Comparison of ENCODE assay signal across 9 mouse cellular contexts in genomic region chr8:104383977-104384376, GRCm38 (mm10). TPM values are rescaled to one million over a fixed set of nuclear protein-coding genes. Genes with fewer than 3 reads are reported as not detected.
DNase-seq lines count a peak whose midpoint lies in the region; ATAC-seq and TF ChIP-seq lines count a peak whose summit lies in the region.
"Had no signal": no experiment of that assay in that cellular context is flagged by ENCODE, and none has a peak within 500 bp of the region (broad histone marks: within the 10 kb centered on the region; RNA-seq: fewer than 3 reads in every experiment).

No protein-coding gene starts in this region.

- peak overlapping the region; percentile 41; the same call in 1 of the 2 replicates for H3K27ac ChIP-seq in hindbrain, postnatal 0 days
- H3K27ac ChIP-seq in hindbrain, embryonic 14.5 days, result no peak overlapping the region
- peak overlapping the region; percentile 63 for H3K27ac ChIP-seq in macrophage
- H3K27ac ChIP-seq: midbrain, embryonic 12.5 days had no signal

- ATAC-seq in hindbrain, postnatal 0 days, result no peak
- no peak for ATAC-seq in hindbrain, embryonic 14.5 days (ENCODE audit: low FRiP score)
- ATAC-seq in activated CD4-positive, CD25-positive, alpha-beta regulatory T cell, adult 4 months, result no peak

- peaks cover 93% of the 10 kb centered on the region for H3K79me2 ChIP-seq in macrophage (ENCODE audit: inconsistent target)

- H3K4me1 ChIP-seq in hindbrain, postnatal 0 days (ENCODE audit: insufficient read depth, low read length), result peaks cover 14% of the 10 kb centered on the region
- peaks cover 12% of the 10 kb centered on the region; the same call in 1 of the 2 replicates for H3K4me1 ChIP-seq in hindbrain, embryonic 14.5 days (replicated peaks; ENCODE audit: control insufficient read depth, insufficient read depth, low read length)

- no peaks in the 10 kb centered on the region for H3K36me3 ChIP-seq in hindbrain, postnatal 0 days (ENCODE audit: insufficient read depth, low read length)
- no peaks in the 10 kb centered on the region for H3K36me3 ChIP-seq in hindbrain, embryonic 14.5 days (replicated peaks; ENCODE audit: control insufficient read depth, insufficient read depth)
- H3K36me3 ChIP-seq in macrophage (ENCODE audit: inconsistent target), result no peaks in the 10 kb centered on the region
- H3K36me3 ChIP-seq: midbrain, embryonic 12.5 days had no signal

- DNase-seq in hindbrain, postnatal 0 days (ENCODE audit: low spot score), result no peak
- DNase-seq in hindbrain, embryonic 14.5 days (ENCODE audit: low spot score), result no peak
- peak; percentile 20 for DNase-seq in brain, adult 2 months (ENCODE audit: low read depth, low spot score)
- peak; percentile 87 to 92 for DNase-seq in kidney, adult 8-10 months
- DNase-seq in right cerebral cortex, postnatal 4 days, result no peak
- no peak for DNase-seq in testis, postnatal 14 days (ENCODE audit: low spot score)

- no peak overlapping the region for H3K9ac ChIP-seq in hindbrain, postnatal 0 days (replicated peaks; ENCODE audit: low read length)
- no peak overlapping the region for H3K9ac ChIP-seq in hindbrain, embryonic 14.5 days
- H3K9ac ChIP-seq: midbrain, embryonic 12.5 days had no signal

- H3K4me2 ChIP-seq in hindbrain, postnatal 0 days (ENCODE audit: low read depth, low read length), result no peak overlapping the region
- no peak overlapping the region for H3K4me2 ChIP-seq in hindbrain, embryonic 14.5 days (replicated peaks)
- H3K4me2 ChIP-seq: midbrain, embryonic 12.5 days had no signal

- TF ChIP-seq CTCF in hindbrain, postnatal 0 days (IDR thresholded peaks at IDR 0.05; ENCODE audit: low read depth), result no peak

- no peak overlapping the region for H3K4me3 ChIP-seq in hindbrain, postnatal 0 days (ENCODE audit: low read length)
- no peak overlapping the region for H3K4me3 ChIP-seq in hindbrain, embryonic 14.5 days (replicated peaks; ENCODE audit: low read length)
- no peak overlapping the region for H3K4me3 ChIP-seq in macrophage (ENCODE audit: inconsistent target)
- H3K4me3 ChIP-seq: midbrain, embryonic 12.5 days had no signal

- no peaks in the 10 kb centered on the region for H3K9me3 ChIP-seq in hindbrain, postnatal 0 days (ENCODE audit: low read length)
- no peaks in the 10 kb centered on the region for H3K9me3 ChIP-seq in hindbrain, embryonic 14.5 days (ENCODE audit: control insufficient read depth, low read length)
- H3K9me3 ChIP-seq: midbrain, embryonic 12.5 days had no signal

- 59% methylated on average over 3 of the region's 3 CpGs for WGBS in hindbrain, postnatal 0 days
- 67% methylated on average over 3 of the region's 3 CpGs for WGBS in hindbrain, embryonic 14.5 days
- WGBS in macrophage (ENCODE audit: missing documents), result 5% methylated on average over 3 of the region's 3 CpGs

- no peaks in the 10 kb centered on the region for H3K27me3 ChIP-seq in hindbrain, postnatal 0 days (ENCODE audit: insufficient read depth, low read length)
- no peaks in the 10 kb centered on the region for H3K27me3 ChIP-seq in hindbrain, embryonic 14.5 days (ENCODE audit: control insufficient read depth, insufficient read depth, low read length)
- H3K27me3 ChIP-seq: midbrain, embryonic 12.5 days had no signal

RNA-seq across cellular contexts. Expression of gene Cmtm4, which starts 11.6 kb away (rescaled TPM):
- total RNA-seq in hindbrain, postnatal 0 days (2014; rRNA removed), result 38.4 and 40.5 TPM in 2 replicates
- 2.7 and 2.9 TPM in 2 replicates for polyA plus RNA-seq in hindbrain, postnatal 0 days (2015; fragmentation: Nextera tagmentation; extraction: Ambion mirVana)
- 3.5 and 3.8 TPM in 2 replicates for polyA plus RNA-seq in hindbrain, embryonic 14.5 days (2014; fragmentation: Nextera tagmentation; extraction: Ambion mirVana)
- 10 to 100 TPM in 12 of 26 experiments, 1 to 10 TPM in 14; 2.3 to 18.3 (median 7.2) TPM for total RNA-seq in macrophage (2018; cell fraction: chromatin; rRNA removed)
- 10 to 100 TPM in 10 of 26 experiments, 1 to 10 TPM in 16; 4.8 to 15.0 (median 7.8) TPM for total RNA-seq in macrophage (2018; cell fraction: cytosol; rRNA removed)
- total RNA-seq in macrophage (2018; cell fraction: nucleus; rRNA removed), result 10 to 100 TPM in 16 of 26 experiments, 1 to 10 TPM in 10; 6.0 to 22.5 (median 11.9) TPM
- polyA plus RNA-seq in macrophage (2018), result 7.3 to 11.9 TPM (median 9.5 TPM) in 3 replicates
- polyA plus RNA-seq in activated CD4-positive, CD25-positive, alpha-beta regulatory T cell, adult 4 months (2017; shearing (Covaris generic)), result under 1 TPM; 0.40 TPM

RNA-seq across cellular contexts. Expression of gene Cmtm3, which starts 44.8 kb away (rescaled TPM):
- 23.1 and 27.2 TPM in 2 replicates for total RNA-seq in hindbrain, postnatal 0 days (2014; rRNA removed)
- 41.9 and 42.6 TPM in 2 replicates for polyA plus RNA-seq in hindbrain, postnatal 0 days (2015; fragmentation: Nextera tagmentation; extraction: Ambion mirVana)
- 39.5 and 44.7 TPM in 2 replicates for polyA plus RNA-seq in hindbrain, embryonic 14.5 days (2014; fragmentation: Nextera tagmentation; extraction: Ambion mirVana)
- 100 to 1,000 TPM; 136 to 289 (median 214) TPM for total RNA-seq in macrophage (2018; cell fraction: chromatin; rRNA removed)
- total RNA-seq in macrophage (2018; cell fraction: cytosol; rRNA removed), result 100 to 1,000 TPM; 147 to 208 (median 174) TPM
- total RNA-seq in macrophage (2018; cell fraction: nucleus; rRNA removed), result 100 to 1,000 TPM; 129 to 308 (median 202) TPM
- 170 to 223 TPM (median 206 TPM) in 3 replicates for polyA plus RNA-seq in macrophage (2018)
- polyA plus RNA-seq in activated CD4-positive, CD25-positive, alpha-beta regulatory T cell, adult 4 months (2017; shearing (Covaris generic)), result 10 to 100 TPM; 17.1 to 22.7 TPM

RNA-seq across cellular contexts. Expression of gene Dync1li2, which starts 58.9 kb away (rescaled TPM):
- total RNA-seq in hindbrain, postnatal 0 days (2014; rRNA removed), result 59.0 and 59.1 TPM in 2 replicates
- 71.1 and 73.9 TPM in 2 replicates for polyA plus RNA-seq in hindbrain, postnatal 0 days (2015; fragmentation: Nextera tagmentation; extraction: Ambion mirVana)
- 89.9 and 96.5 TPM in 2 replicates for polyA plus RNA-seq in hindbrain, embryonic 14.5 days (2014; fragmentation: Nextera tagmentation; extraction: Ambion mirVana)
- 100 to 1,000 TPM in 22 of 26 experiments, 10 to 100 TPM in 4; 62.6 to 206 (median 146) TPM for total RNA-seq in macrophage (2018; cell fraction: chromatin; rRNA removed)
- total RNA-seq in macrophage (2018; cell fraction: cytosol; rRNA removed), result 10 to 100 TPM; 25.4 to 44.7 (median 34.5) TPM
- 100 to 1,000 TPM in 8 of 26 experiments, 10 to 100 TPM in 18; 51.9 to 125 (median 90.2) TPM for total RNA-seq in macrophage (2018; cell fraction: nucleus; rRNA removed)
- polyA plus RNA-seq in macrophage (2018), result 33.1 to 37.5 TPM (median 36.4 TPM) in 3 replicates
- 10 to 100 TPM; 18.7 to 26.7 TPM for polyA plus RNA-seq in activated CD4-positive, CD25-positive, alpha-beta regulatory T cell, adult 4 months (2017; shearing (Covaris generic))

Comparison
In these comparisons a context has a peak if more than half of its experiments do, and no peak if none do; other contexts are left out.
1. DNase-seq: peak in brain, adult 2 months (single experiment) and kidney, adult 8-10 months (2 of 2); none in hindbrain, postnatal 0 days (single experiment), hindbrain, embryonic 14.5 days (single experiment), right cerebral cortex, postnatal 4 days (single experiment) and testis, postnatal 14 days (single experiment).